Comparison of ENCODE assay signal across 7 mouse cellular contexts in the genomic region with DNA sequence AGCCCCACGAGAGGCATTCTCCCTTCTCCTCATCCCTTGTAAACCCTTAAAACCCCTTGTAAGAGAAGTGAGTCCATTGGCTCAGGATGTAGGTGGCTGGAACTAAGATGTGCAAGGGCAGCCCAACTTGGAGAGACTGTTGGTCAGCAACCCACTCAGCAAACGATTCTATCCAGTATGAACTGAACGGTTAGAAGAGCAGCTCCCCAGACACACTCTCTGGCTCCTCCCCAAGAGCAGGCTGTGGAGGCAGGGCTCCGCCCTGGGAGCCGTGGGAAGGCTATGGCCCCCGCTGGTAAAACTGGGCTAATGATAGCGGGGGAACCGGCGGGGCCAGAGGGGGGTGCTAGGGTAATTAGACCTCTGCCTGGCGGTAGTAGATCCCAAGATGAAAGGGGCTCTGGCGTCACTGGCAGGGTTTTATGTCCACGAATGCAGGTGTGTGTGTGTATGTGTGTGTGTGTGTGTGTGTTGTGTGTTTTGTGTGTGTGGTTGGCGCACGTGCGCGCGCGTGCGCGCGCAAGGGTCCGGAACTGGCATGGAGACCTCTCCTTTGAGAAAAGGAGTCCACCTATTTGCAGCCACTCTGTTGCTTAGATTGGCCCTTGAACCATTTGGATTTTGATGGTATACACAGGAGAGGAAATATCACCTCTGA. TPM values are rescaled to one million over a fixed set of nuclear protein-coding genes. Genes with fewer than 3 reads are reported as not detected.
DNase-seq lines count a peak whose midpoint lies in the region; ATAC-seq and TF ChIP-seq lines count a peak whose summit lies in the region.

A gene (plus strand): TSS at position 246 of the 658 bp plus-strand sequence.

- peaks cover 62% of the 10 kb centered on the region for H3K4me1 ChIP-seq in forebrain, embryonic 15.5 days
- peaks cover 37% of the 10 kb centered on the region for H3K4me1 ChIP-seq in olfactory bulb, adult 2 months (ENCODE audit: control insufficient read depth, insufficient read depth, low read length)

- TF ChIP-seq CTCF in olfactory bulb, adult 2 months (IDR thresholded peaks at IDR 0.05; ENCODE audit: insufficient read depth, low read depth, low read length), result no peak

- H3K4me2 ChIP-seq in forebrain, embryonic 15.5 days (replicated peaks), result peak within 1 kb of the TSS; percentile 65

- peak within 1 kb of the TSS; percentile 65 for H3K4me3 ChIP-seq in forebrain, embryonic 15.5 days
- H3K4me3 ChIP-seq in olfactory bulb, adult 2 months (ENCODE audit: insufficient read depth, low read depth, low read length), result peak within 1 kb of the TSS; percentile 48

- intact Hi-C loops in heart, postnatal 14 days (cut with DNase I), result loop anchor here (1.0 to 2.0 kb wide), 2 partner anchors 14 kb away; no protein-coding TSS in a partner anchor

- H3K27ac ChIP-seq in forebrain, embryonic 15.5 days (replicated peaks), result peak within 1 kb of the TSS; percentile 97
- peak within 1 kb of the TSS; percentile 98 for H3K27ac ChIP-seq in olfactory bulb, adult 2 months (ENCODE audit: insufficient read depth, low read depth, low read length)

- no peaks in the 10 kb centered on the region for H3K27me3 ChIP-seq in forebrain, embryonic 15.5 days

- H3K9me3 ChIP-seq in forebrain, embryonic 15.5 days, result no peaks in the 10 kb centered on the region

- no peaks in the 10 kb centered on the region for H3K36me3 ChIP-seq in forebrain, embryonic 15.5 days

- 0% methylated on average over 22 of the region's 22 CpGs for WGBS in forebrain, embryonic 15.5 days
- WGBS in olfactory bulb, adult 2 months, result under 1% methylated on average over 22 of the region's 22 CpGs

- peak; percentile 33 for ATAC-seq in forebrain, embryonic 15.5 days (replicated peaks)

- peak; percentile 86 for DNase-seq in NIH3T3 (ENCODE audit: low read depth)
- DNase-seq in c-Kit-positive CD71-positive TER-119-positive erythroid progenitor cells, embryonic 14.5 days (ENCODE audit: low spot score), result peak; percentile 74
- peak; percentile 81 to 86 for DNase-seq in heart, postnatal 14 days
- DNase-seq in layer of hippocampus, adult 18-20 months (ENCODE audit: low spot score in 2 of 2), result peak in 1 of 2 experiments; percentile 77
- peak; percentile 67 to 78 for DNase-seq in lung, adult 18-20 months

- TF ChIP-seq POLR2A in olfactory bulb, adult 2 months (IDR thresholded peaks at IDR 0.05; ENCODE audit: insufficient read depth, low read depth, low read length), result 0 out of 2 replicates have a peak, but pooled peaks have one; percentile 32

- H3K9ac ChIP-seq in forebrain, embryonic 15.5 days (replicated peaks), result peak within 1 kb of the TSS; percentile 99

RNA-seq across cellular contexts. Expression of the gene that starts here (rescaled TPM):
- polyA plus RNA-seq in forebrain, embryonic 15.5 days (2015; fragmentation: Nextera tagmentation; extraction: Ambion mirVana), result 164 and 166 TPM in 2 replicates
- 100 to 1,000 TPM; 123 to 130 TPM for total RNA-seq in heart, postnatal 14 days (2021)
- 1,000 to 10,000 TPM; 1,110 to 1,111 TPM for total RNA-seq in layer of hippocampus, adult 18-20 months (2021)
- polyA plus RNA-seq in olfactory bulb, adult 2 months (2012; ENCODE audit: insufficient read depth, insufficient read length, low replicate concordance, missing spikeins), result 251 and 495 TPM in 2 replicates

Comparison
In these comparisons a context has a peak if more than half of its experiments do, and no peak if none do; other contexts are left out.
1. RNA of the gene that starts here (total RNA-seq): 1,110 to 1,111 TPM in layer of hippocampus, adult 18-20 months; 123 to 130 TPM in heart, postnatal 14 days; every median in the first group is over 4 times any median in the second.